Mouse (Mus musculus): Measurements from ENCODE around the gene Acly. TPM values are rescaled to one million over a fixed set of nuclear protein-coding genes. Genes with fewer than 3 reads are reported as not detected.

The Acly gene
- polyA plus RNA-seq, 1 experiment from 2014 or later = 203 TPM

- Histone ChIP-seq H3K27ac (peak overlapping the region; percentile 77; the same call in 1 of the 2 replicates), H3K27me3 (no peaks in the 10 kb centered on the region), H3K36me3 (peaks cover 17% of the 10 kb centered on the region; the same call in 1 of the 2 replicates), H3K4me2 (replicated peaks) (peak overlapping the region; percentile 94), H3K4me3 (peak overlapping the region; percentile 97), H3K9ac (peak overlapping the region; percentile 93), H3K9me3 (no peaks in the 10 kb centered on the region), H3K4me1 (peaks cover 16% of the 10 kb centered on the region)
- ATAC-seq (ENCODE audit: insufficient number of reproducible peaks, insufficient read depth, low FRiP score, low TSS enrichment) = no peak
- 4% methylated on average over 30 of the region's 30 CpGs for WGBS
These were observed 56.2 kb downstream of the Acly start for GRCm38 (mm10) chr11:100471352-100472196.

- Histone ChIP-seq H3K36me3 (peaks cover 35% of the 10 kb centered on the region), H3K4me3 (no peak overlapping the region), H3K9me3 (no peaks in the 10 kb centered on the region), H3K27ac (no peak overlapping the region), H3K27me3 (no peaks in the 10 kb centered on the region), H3K4me1 (peaks cover 8% of the 10 kb centered on the region), H3K4me2 (replicated peaks) (no peak overlapping the region), H3K9ac (no peak overlapping the region)
- 71% methylated on average over 1 of the region's 1 CpGs for WGBS
- no peak for ATAC-seq (ENCODE audit: insufficient number of reproducible peaks, insufficient read depth, low FRiP score, low TSS enrichment)
These were observed 62.0 kb downstream of the Acly start for GRCm38 (mm10) chr11:100465833-100466232.

GRCm38 (mm10) chr11:100465229-100465792, 62.5 kb downstream of the Acly start:
- H3K4me1 ChIP-seq = peaks cover 3% of the 10 kb centered on the region
- WGBS = 79% methylated on average over 1 of the region's 1 CpGs
- H3K4me3 ChIP-seq = no peak overlapping the region
- no peak overlapping the region for H3K9ac ChIP-seq
- no peak for ATAC-seq (ENCODE audit: insufficient number of reproducible peaks, insufficient read depth, low FRiP score, low TSS enrichment)
- peaks cover 35% of the 10 kb centered on the region for H3K36me3 ChIP-seq
- H3K27ac ChIP-seq = no peak overlapping the region
- no peaks in the 10 kb centered on the region for H3K9me3 ChIP-seq
- H3K4me2 ChIP-seq (replicated peaks) = no peak overlapping the region
- no peaks in the 10 kb centered on the region for H3K27me3 ChIP-seq

- no peak overlapping the region for H3K4me3 ChIP-seq
- peaks cover 38% of the 10 kb centered on the region for H3K36me3 ChIP-seq
- WGBS = 93% methylated on average over 10 of the region's 10 CpGs
- H3K27me3 ChIP-seq = no peaks in the 10 kb centered on the region
- no peaks in the 10 kb centered on the region for H3K9me3 ChIP-seq
- no peak overlapping the region for H3K9ac ChIP-seq
- H3K4me1 ChIP-seq = no peaks in the 10 kb centered on the region
- no peak for ATAC-seq (ENCODE audit: insufficient number of reproducible peaks, insufficient read depth, low FRiP score, low TSS enrichment)
- no peak overlapping the region for H3K27ac ChIP-seq
- no peak overlapping the region for H3K4me2 ChIP-seq (replicated peaks)
These were observed 65.1 kb downstream of the Acly start for GRCm38 (mm10) chr11:100462699-100463098.

GRCm38 (mm10) chr11:100457711-100458110, 70.1 kb downstream of the Acly start:
- ATAC-seq (ENCODE audit: insufficient number of reproducible peaks, insufficient read depth, low FRiP score, low TSS enrichment) = no peak
- no peak overlapping the region for H3K4me2 ChIP-seq (replicated peaks)
- H3K36me3 ChIP-seq = peaks cover 19% of the 10 kb centered on the region
- WGBS = 91% methylated on average over 5 of the region's 5 CpGs
- no peak overlapping the region for H3K9ac ChIP-seq
- H3K4me3 ChIP-seq = no peak overlapping the region
- no peaks in the 10 kb centered on the region for H3K9me3 ChIP-seq
- H3K4me1 ChIP-seq = no peaks in the 10 kb centered on the region
- H3K27me3 ChIP-seq = no peaks in the 10 kb centered on the region
- no peak overlapping the region for H3K27ac ChIP-seq

- no peak overlapping the region for H3K27ac ChIP-seq
- H3K9me3 ChIP-seq = no peaks in the 10 kb centered on the region
- ATAC-seq (ENCODE audit: insufficient number of reproducible peaks, insufficient read depth, low FRiP score, low TSS enrichment) = no peak
- no peaks in the 10 kb centered on the region for H3K4me1 ChIP-seq
- no peak overlapping the region for H3K4me2 ChIP-seq (replicated peaks)
- 84% methylated on average over 4 of the region's 4 CpGs for WGBS
- peaks cover 14% of the 10 kb centered on the region for H3K36me3 ChIP-seq
- no peaks in the 10 kb centered on the region for H3K27me3 ChIP-seq
- H3K4me3 ChIP-seq = no peak overlapping the region
- H3K9ac ChIP-seq = no peak overlapping the region
These were observed 70.6 kb downstream of the Acly start for GRCm38 (mm10) chr11:100457247-100457646.

- no peaks in the 10 kb centered on the region for H3K27me3 ChIP-seq
- H3K36me3 ChIP-seq = peaks cover 12% of the 10 kb centered on the region
- H3K27ac ChIP-seq = no peak overlapping the region
- H3K4me3 ChIP-seq = no peak overlapping the region
- ATAC-seq (ENCODE audit: insufficient number of reproducible peaks, insufficient read depth, low FRiP score, low TSS enrichment) = no peak
- H3K9ac ChIP-seq = no peak overlapping the region
- peaks cover 12% of the 10 kb centered on the region for H3K4me1 ChIP-seq
- 91% methylated on average over 6 of the region's 6 CpGs for WGBS
- H3K4me2 ChIP-seq (replicated peaks) = no peak overlapping the region
- no peaks in the 10 kb centered on the region; the same call in 1 of the 2 replicates for H3K9me3 ChIP-seq
These were observed 85.2 kb downstream of the Acly start for GRCm38 (mm10) chr11:100442625-100443024.

DNA sequence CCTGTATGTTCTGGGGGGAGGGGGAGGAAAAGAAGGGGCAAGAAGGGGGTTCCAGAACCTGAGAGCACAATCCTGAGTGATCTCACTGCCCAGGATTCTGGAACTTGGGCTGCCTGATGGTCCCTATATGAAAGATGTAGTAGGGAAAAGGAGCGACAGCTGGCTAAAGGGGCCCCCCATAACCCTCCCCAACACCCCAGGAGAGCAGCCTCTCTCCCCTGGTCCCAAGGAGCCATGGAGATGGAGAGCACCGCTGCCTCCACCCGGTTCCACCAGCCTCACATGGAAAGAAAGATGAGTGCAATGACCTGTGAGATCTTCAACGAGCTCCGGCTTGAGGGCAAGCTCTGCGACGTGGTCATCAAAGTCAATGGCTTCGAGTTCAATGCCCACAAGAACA, 86.0 kb downstream of the Acly start, which contains the start of the genes Nt5c3b and Klhl10:
TSS of gene Nt5c3b (minus strand) at position 12 of the 400 bp plus-strand sequence.
TSS of gene Klhl10 (plus strand) at position 121 of the 400 bp plus-strand sequence.
- ATAC-seq (ENCODE audit: insufficient number of reproducible peaks, insufficient read depth, low FRiP score, low TSS enrichment) = no peak
- Histone ChIP-seq H3K36me3 (peaks cover 18% of the 10 kb centered on the region), H3K4me2 (replicated peaks) (peak within 1 kb of the TSS; percentile 60), H3K4me1 (peaks cover 12% of the 10 kb centered on the region), H3K9me3 (no peaks in the 10 kb centered on the region; the same call in 1 of the 2 replicates), H3K9ac (peak within 1 kb of the TSS; percentile 93), H3K4me3 (peak within 1 kb of the TSS; percentile 81), H3K27ac (peak within 1 kb of the TSS; percentile 70), H3K27me3 (no peaks in the 10 kb centered on the region)
- WGBS = 85% methylated on average over 8 of the region's 8 CpGs

- H3K36me3 ChIP-seq = peaks cover 27% of the 10 kb centered on the region
- 1% methylated on average over 52 of the region's 52 CpGs for WGBS
- H3K4me3 ChIP-seq = peak overlapping the region; percentile 81
- peak overlapping the region; percentile 60 for H3K4me2 ChIP-seq (replicated peaks)
- peak; percentile 91 for ATAC-seq (ENCODE audit: insufficient number of reproducible peaks, insufficient read depth, low FRiP score, low TSS enrichment)
- no peaks in the 10 kb centered on the region for H3K27me3 ChIP-seq
- H3K9me3 ChIP-seq = no peaks in the 10 kb centered on the region
- H3K4me1 ChIP-seq = peaks cover 12% of the 10 kb centered on the region
- peak overlapping the region; percentile 93 for H3K9ac ChIP-seq
- H3K27ac ChIP-seq = peak overlapping the region; percentile 70
These were observed 86.9 kb downstream of the Acly start for GRCm38 (mm10) chr11:100440691-100441522.

DNA sequence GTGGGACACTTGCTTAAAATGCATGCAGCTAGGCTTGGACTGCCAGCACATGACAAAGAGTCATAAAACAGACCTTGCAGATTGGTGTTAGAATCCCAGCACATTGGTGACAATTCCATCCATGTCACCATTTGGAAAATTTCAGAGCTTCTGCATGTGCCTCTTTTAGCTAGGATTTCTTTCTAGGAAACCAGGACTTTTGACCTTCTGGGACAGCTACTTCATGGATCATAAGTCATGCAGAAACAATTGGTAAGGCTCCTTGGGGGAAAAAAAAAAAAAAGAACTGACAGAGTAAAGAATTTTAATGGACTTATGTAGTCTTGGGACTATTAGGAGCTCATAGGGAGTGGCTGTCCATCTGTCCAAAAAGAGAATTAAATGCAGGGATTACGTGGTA, 89.9 kb downstream of the Acly start:
- peaks cover 12% of the 10 kb centered on the region for H3K4me1 ChIP-seq
- no peaks in the 10 kb centered on the region for H3K27me3 ChIP-seq
- no peak overlapping the region for H3K4me3 ChIP-seq
- H3K36me3 ChIP-seq = peaks cover 45% of the 10 kb centered on the region
- H3K9ac ChIP-seq = no peak overlapping the region
- no peaks in the 10 kb centered on the region for H3K9me3 ChIP-seq
- no peak overlapping the region for H3K4me2 ChIP-seq (replicated peaks)
- WGBS = 91% methylated on average over 1 of the region's 1 CpGs
- ATAC-seq (ENCODE audit: insufficient number of reproducible peaks, insufficient read depth, low FRiP score, low TSS enrichment) = no peak
- no peak overlapping the region for H3K27ac ChIP-seq

- no peak for ATAC-seq (ENCODE audit: insufficient number of reproducible peaks, insufficient read depth, low FRiP score, low TSS enrichment)
- H3K36me3 ChIP-seq = peaks cover 59% of the 10 kb centered on the region
- no peak overlapping the region for H3K4me3 ChIP-seq
- no peaks in the 10 kb centered on the region for H3K9me3 ChIP-seq
- no peak overlapping the region for H3K27ac ChIP-seq
- H3K27me3 ChIP-seq = no peaks in the 10 kb centered on the region
- WGBS = 73% methylated on average over 9 of the region's 9 CpGs
- H3K4me2 ChIP-seq (replicated peaks) = no peak overlapping the region
- H3K9ac ChIP-seq = no peak overlapping the region
- 0 out of 2 replicates have a peak, but pooled peaks cover 7% of the 10 kb centered on the region for H3K4me1 ChIP-seq
These were observed 92.0 kb downstream of the Acly start for GRCm38 (mm10) chr11:100435678-100436246.

Measured in embryonic facial prominence, embryonic 12.5 days (tissue).